Mouse (Mus musculus): ENCODE results near the gene Gm14548. TPM values are rescaled to one million over a fixed set of nuclear protein-coding genes. Genes with fewer than 3 reads are reported as not detected.
"Not testable (repeated sequence)": the region's sequence is repeated elsewhere in the genome, so short reads cannot be mapped to it uniquely, and the experiment has no call there.

Gm14548 gene
- not detected in 2 replicates for polyA plus RNA-seq (2014; fragmentation: Nextera tagmentation; extraction: Ambion mirVana)

DNA sequence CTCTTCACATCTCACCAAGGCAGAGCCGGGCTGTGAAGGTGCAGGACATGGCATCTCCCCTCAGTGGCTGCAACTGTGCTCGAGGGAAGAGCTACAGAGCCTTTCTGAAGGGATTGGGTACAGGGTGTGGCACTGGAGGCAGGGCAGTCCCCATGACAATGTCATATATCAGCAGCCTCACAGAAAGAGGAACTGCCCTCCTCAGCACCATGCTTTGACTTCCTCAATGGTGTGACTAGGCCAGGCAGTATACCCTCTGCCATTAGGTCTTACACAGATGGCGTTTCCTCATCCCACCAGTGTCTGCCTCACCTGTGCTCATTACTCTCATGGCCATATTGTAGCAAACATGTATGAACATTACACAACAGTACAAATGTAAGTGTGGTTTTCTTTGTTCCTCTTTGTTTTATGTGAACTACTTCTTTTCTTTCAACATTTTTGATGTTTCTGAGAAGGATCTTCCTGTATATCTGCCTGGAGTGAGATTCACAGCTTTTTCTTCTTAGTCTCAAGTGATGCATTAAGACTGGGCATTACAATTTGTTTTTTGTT, at the start of gene Gm14548:
Gm14548 (minus strand) TSS at position 85 of the 555 bp plus-strand sequence.
- not testable (repeated sequence) for H3K27ac ChIP-seq (ENCODE audit: low read depth, low read length); H3K27me3 ChIP-seq (ENCODE audit: control insufficient read depth, insufficient read depth, low read length); H3K9me3 ChIP-seq (replicated peaks; ENCODE audit: control insufficient read depth, low read length); H3K4me3 ChIP-seq (ENCODE audit: low read depth, low read length); H3K4me2 ChIP-seq; H3K9ac ChIP-seq (ENCODE audit: low read depth, low read length); H3K4me1 ChIP-seq (ENCODE audit: control insufficient read depth, insufficient read depth, low read length); H3K36me3 ChIP-seq (ENCODE audit: control insufficient read depth, insufficient read depth, low read length); ATAC-seq (replicated peaks; ENCODE audit: insufficient number of reproducible peaks, low FRiP score, low TSS enrichment)
- 53% methylated on average over 3 of the region's 3 CpGs for WGBS (ENCODE audit: insufficient replicate concordance)

DNA sequence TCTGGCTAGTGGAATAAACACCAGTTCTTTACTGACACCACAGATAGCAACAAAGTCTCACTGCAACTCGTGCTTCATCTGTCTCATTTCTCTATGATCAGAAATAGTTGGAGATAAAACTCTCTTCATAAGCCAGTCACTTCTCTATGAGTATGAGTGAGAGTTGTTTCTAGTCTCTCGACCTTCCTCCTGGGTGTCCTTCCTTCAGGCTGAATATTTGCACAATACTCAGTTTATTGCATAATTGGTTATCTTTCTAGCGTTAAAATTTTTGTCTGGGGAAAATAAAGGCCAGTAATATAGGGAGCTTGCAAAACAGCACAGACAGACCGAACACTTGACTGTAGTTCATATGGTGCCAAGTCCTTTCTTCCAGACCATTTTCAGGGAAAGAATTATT, 48.2 kb upstream of the Gm14548 start:
- ATAC-seq (replicated peaks; ENCODE audit: insufficient number of reproducible peaks, low FRiP score, low TSS enrichment), result no peak
- no peak overlapping the region for H3K9ac ChIP-seq (ENCODE audit: low read depth, low read length)
- H3K27me3 ChIP-seq (ENCODE audit: control insufficient read depth, insufficient read depth, low read length), result no peaks in the 10 kb centered on the region
- H3K4me3 ChIP-seq (ENCODE audit: low read depth, low read length), result no peak overlapping the region
- WGBS (ENCODE audit: insufficient replicate concordance), result 67% methylated on average over 4 of the region's 4 CpGs
- no peak overlapping the region for H3K27ac ChIP-seq (ENCODE audit: low read depth, low read length)
- H3K9me3 ChIP-seq (replicated peaks; ENCODE audit: control insufficient read depth, low read length), result no peaks in the 10 kb centered on the region
- no peaks in the 10 kb centered on the region for H3K36me3 ChIP-seq (ENCODE audit: control insufficient read depth, insufficient read depth, low read length)
- no peak overlapping the region for H3K4me2 ChIP-seq
- no peaks in the 10 kb centered on the region for H3K4me1 ChIP-seq (ENCODE audit: control insufficient read depth, insufficient read depth, low read length)

DNA sequence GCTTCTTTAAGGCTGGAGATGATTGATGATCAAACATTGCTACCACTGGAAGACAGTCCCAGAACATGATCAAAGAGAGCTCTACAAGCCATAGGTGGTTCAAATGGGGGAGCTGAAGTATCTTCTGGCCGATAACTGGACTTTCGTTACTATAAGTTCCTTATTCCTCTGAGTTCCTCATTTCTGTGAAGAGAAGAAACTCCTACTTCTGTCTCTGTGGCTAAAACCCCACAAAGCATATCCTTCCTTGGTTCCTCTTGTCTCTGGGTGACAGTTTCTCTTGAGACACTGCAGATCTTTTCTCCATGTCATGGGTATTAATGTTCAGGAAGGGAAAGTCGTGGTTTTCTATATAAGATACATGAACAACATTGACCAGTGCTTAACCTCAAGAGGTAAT, 43.0 kb upstream of the Gm14548 start:
- Histone ChIP-seq H3K4me2 (no peak overlapping the region), H3K9me3 (replicated peaks; ENCODE audit: control insufficient read depth, low read length) (no peaks in the 10 kb centered on the region), H3K27me3 (ENCODE audit: control insufficient read depth, insufficient read depth, low read length) (no peaks in the 10 kb centered on the region), H3K4me3 (ENCODE audit: low read depth, low read length) (no peak overlapping the region), H3K36me3 (ENCODE audit: control insufficient read depth, insufficient read depth, low read length) (no peaks in the 10 kb centered on the region), H3K9ac (ENCODE audit: low read depth, low read length) (no peak overlapping the region), H3K27ac (ENCODE audit: low read depth, low read length) (no peak overlapping the region), H3K4me1 (ENCODE audit: control insufficient read depth, insufficient read depth, low read length) (no peaks in the 10 kb centered on the region)
- ATAC-seq (replicated peaks; ENCODE audit: insufficient number of reproducible peaks, low FRiP score, low TSS enrichment), result no peak
- 67% methylated on average over 3 of the region's 3 CpGs for WGBS (ENCODE audit: insufficient replicate concordance)

DNA sequence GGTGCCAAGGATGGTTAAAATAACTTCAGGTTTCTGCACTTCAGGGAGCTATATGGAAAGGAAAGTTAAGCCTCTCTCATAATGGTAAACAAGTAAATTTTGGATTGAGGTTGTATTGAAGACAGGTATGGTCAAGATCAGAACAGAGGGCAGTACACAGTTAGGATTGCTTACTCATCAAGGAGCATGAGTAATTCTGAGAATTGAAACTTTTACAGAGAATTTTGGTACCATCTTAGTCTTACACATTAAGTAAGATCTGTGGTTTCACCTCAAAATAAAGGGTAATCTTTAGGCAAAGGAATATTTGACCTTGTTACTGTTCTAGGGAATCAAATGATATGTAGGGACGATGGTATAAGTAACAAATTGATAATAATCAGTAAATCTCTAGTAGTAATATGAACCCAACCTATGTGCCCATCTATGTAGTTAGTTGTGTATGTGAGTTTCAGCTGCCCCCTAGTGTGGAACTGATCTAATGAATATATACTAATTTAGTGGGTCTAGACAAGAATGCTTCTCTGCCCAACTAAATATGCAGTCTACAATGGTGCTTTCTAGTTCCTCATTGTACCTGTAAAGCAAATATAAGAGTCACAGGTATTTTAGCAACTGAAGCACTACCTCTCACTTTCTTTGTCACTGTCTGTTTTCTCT, 42.1 kb upstream of the Gm14548 start:
- H3K9me3 ChIP-seq (replicated peaks; ENCODE audit: control insufficient read depth, low read length), result no peaks in the 10 kb centered on the region
- H3K27ac ChIP-seq (ENCODE audit: low read depth, low read length), result no peak overlapping the region
- H3K4me3 ChIP-seq (ENCODE audit: low read depth, low read length), result no peak overlapping the region
- WGBS (ENCODE audit: insufficient replicate concordance), result 58% methylated on average over 1 of the region's 1 CpGs
- no peaks in the 10 kb centered on the region for H3K36me3 ChIP-seq (ENCODE audit: control insufficient read depth, insufficient read depth, low read length)
- ATAC-seq (replicated peaks; ENCODE audit: insufficient number of reproducible peaks, low FRiP score, low TSS enrichment), result no peak
- H3K4me2 ChIP-seq, result no peak overlapping the region
- no peaks in the 10 kb centered on the region for H3K4me1 ChIP-seq (ENCODE audit: control insufficient read depth, insufficient read depth, low read length)
- H3K9ac ChIP-seq (ENCODE audit: low read depth, low read length), result no peak overlapping the region
- H3K27me3 ChIP-seq (ENCODE audit: control insufficient read depth, insufficient read depth, low read length), result no peaks in the 10 kb centered on the region

DNA sequence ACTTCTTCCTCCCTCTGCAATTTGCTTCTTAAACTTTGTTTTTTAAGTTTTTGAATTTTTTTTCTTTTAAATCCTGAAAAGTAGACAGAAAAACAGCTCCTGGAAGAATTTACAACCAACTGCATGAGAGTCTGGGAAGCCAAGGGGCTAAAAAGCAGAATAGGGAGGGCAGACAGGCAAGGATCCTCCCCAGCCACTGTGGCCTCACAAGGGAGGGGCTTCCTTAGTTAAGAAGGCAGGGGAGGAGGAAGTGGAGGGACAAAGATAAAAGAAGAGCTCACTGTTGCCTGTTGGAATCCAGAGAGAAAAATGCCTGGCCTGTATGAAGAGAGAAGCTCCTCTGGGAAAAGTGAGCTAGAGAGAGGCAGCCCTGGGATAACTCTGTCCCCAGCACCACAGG, 37.6 kb upstream of the Gm14548 start:
- not testable (repeated sequence) for H3K9ac ChIP-seq (ENCODE audit: low read depth, low read length); H3K4me3 ChIP-seq (ENCODE audit: low read depth, low read length); H3K27ac ChIP-seq (ENCODE audit: low read depth, low read length); ATAC-seq (replicated peaks; ENCODE audit: insufficient number of reproducible peaks, low FRiP score, low TSS enrichment); H3K36me3 ChIP-seq (ENCODE audit: control insufficient read depth, insufficient read depth, low read length); H3K4me2 ChIP-seq; H3K4me1 ChIP-seq (ENCODE audit: control insufficient read depth, insufficient read depth, low read length); H3K27me3 ChIP-seq (ENCODE audit: control insufficient read depth, insufficient read depth, low read length); H3K9me3 ChIP-seq (replicated peaks; ENCODE audit: control insufficient read depth, low read length)

DNA sequence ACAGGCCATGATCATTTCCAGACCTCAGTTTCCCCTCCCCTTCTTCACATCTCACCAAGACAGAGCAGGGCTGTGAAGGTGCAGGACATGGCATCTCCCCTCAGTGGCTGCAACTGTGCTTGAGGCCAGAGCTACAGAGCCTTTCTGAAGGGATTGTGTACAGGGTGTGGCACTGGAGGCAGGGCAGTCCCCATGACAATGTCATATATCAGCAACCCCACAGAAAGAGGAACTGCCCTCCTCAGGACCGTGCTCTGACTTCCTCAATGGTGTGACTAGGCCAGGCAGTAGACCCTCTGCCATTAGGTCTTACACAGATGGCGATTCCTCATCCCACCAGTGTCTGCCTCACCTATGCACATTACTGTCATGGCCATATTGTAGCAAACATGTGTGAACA, 17.5 kb upstream of the Gm14548 start, which contains the start of gene Lilra6:
Lilra6 (minus strand) TSS at position 117 of the 400 bp plus-strand sequence.
- not testable (repeated sequence) for H3K27me3 ChIP-seq (ENCODE audit: control insufficient read depth, insufficient read depth, low read length); H3K9me3 ChIP-seq (replicated peaks; ENCODE audit: control insufficient read depth, low read length); H3K27ac ChIP-seq (ENCODE audit: low read depth, low read length); H3K9ac ChIP-seq (ENCODE audit: low read depth, low read length); H3K4me1 ChIP-seq (ENCODE audit: control insufficient read depth, insufficient read depth, low read length); H3K4me3 ChIP-seq (ENCODE audit: low read depth, low read length); H3K4me2 ChIP-seq; ATAC-seq (replicated peaks; ENCODE audit: insufficient number of reproducible peaks, low FRiP score, low TSS enrichment); H3K36me3 ChIP-seq (ENCODE audit: control insufficient read depth, insufficient read depth, low read length)
- WGBS (ENCODE audit: insufficient replicate concordance), result 70% methylated on average over 2 of the region's 2 CpGs

DNA sequence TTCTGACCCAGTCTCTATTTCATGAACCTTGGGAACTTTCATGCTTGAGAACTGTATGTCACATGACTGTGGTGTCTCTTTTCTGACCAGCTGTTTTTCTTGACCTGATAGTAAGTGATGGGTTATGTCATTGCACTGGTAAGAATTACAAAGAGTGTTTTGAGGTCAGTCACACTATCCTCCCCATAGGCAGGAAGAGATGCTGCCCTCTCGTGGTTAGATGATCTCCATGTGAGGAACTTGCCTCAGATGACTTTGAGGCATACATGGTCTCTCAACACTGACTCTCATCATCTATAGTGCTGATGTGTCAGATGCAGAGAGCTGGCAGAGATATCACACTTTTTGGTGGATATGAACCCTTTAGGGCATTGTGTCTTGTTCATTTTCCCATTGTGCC, 5.8 kb upstream of the Gm14548 start:
- 19% methylated on average over 1 of the region's 1 CpGs for WGBS (ENCODE audit: insufficient replicate concordance)
- Histone ChIP-seq H3K9me3 (replicated peaks; ENCODE audit: control insufficient read depth, low read length) (no peaks in the 10 kb centered on the region), H3K4me3 (ENCODE audit: low read depth, low read length) (no peak overlapping the region), H3K27me3 (ENCODE audit: control insufficient read depth, insufficient read depth, low read length) (no peaks in the 10 kb centered on the region), H3K36me3 (ENCODE audit: control insufficient read depth, insufficient read depth, low read length) (no peaks in the 10 kb centered on the region), H3K27ac (ENCODE audit: low read depth, low read length) (no peak overlapping the region), H3K4me2 (no peak overlapping the region), H3K4me1 (ENCODE audit: control insufficient read depth, insufficient read depth, low read length) (no peaks in the 10 kb centered on the region), H3K9ac (ENCODE audit: low read depth, low read length) (no peak overlapping the region)
- no peak for ATAC-seq (replicated peaks; ENCODE audit: insufficient number of reproducible peaks, low FRiP score, low TSS enrichment)

DNA sequence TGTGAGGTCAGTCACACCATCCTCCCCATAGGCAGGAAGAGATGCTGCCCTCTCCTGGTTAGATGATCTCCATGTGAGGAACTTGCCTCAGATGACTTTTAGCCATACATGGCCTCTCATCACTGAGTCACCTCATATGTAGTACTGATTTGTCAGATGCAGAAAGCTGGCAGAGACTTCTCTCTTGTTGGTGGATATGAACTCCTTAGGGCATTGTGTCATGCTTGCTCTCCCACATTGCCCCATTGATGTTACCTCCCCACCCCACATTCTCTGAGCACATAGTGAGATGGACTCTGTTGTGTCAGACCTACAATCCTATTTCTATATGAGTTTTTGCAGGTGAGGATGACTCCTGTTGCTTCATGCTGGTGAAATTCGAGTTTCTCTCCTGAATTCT, 22.9 kb downstream of the Gm14548 start:
- H3K4me3 ChIP-seq (ENCODE audit: low read depth, low read length); H3K27me3 ChIP-seq (ENCODE audit: control insufficient read depth, insufficient read depth, low read length); H3K4me2 ChIP-seq; H3K27ac ChIP-seq (ENCODE audit: low read depth, low read length); H3K9me3 ChIP-seq (replicated peaks; ENCODE audit: control insufficient read depth, low read length); ATAC-seq (replicated peaks; ENCODE audit: insufficient number of reproducible peaks, low FRiP score, low TSS enrichment); H3K4me1 ChIP-seq (ENCODE audit: control insufficient read depth, insufficient read depth, low read length); H3K36me3 ChIP-seq (ENCODE audit: control insufficient read depth, insufficient read depth, low read length); H3K9ac ChIP-seq (ENCODE audit: low read depth, low read length): not testable (repeated sequence)
- WGBS (ENCODE audit: insufficient replicate concordance), result no CpG with 5 or more reads among the region's 1 CpGs

DNA sequence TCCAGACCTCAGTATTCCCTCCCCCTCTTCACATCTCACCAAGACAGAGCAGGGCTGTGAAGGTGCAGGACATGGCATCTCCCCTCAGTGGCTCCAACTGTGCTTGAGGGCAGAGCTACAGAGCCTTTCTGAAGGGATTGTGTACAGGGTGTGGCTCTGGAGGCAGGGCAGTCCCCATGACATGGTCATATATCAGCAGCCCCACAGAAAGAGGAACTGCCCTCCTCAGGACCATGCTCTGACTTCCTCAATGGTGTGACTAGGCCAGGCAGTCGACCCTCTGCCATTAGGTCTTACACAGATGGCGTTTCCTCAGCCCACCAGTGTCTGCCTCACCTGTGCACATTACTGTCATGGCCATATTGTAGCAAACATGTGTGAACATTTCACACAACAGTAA, 53.0 kb downstream of the Gm14548 start, which contains the start of gene Pira2:
Pira2 (minus strand) TSS at position 101 of the 400 bp plus-strand sequence.
- no CpG with 5 or more reads among the region's 2 CpGs for WGBS (ENCODE audit: insufficient replicate concordance)
- not testable (repeated sequence) for H3K4me2 ChIP-seq; H3K27ac ChIP-seq (ENCODE audit: low read depth, low read length); H3K27me3 ChIP-seq (ENCODE audit: control insufficient read depth, insufficient read depth, low read length); H3K4me3 ChIP-seq (ENCODE audit: low read depth, low read length); H3K36me3 ChIP-seq (ENCODE audit: control insufficient read depth, insufficient read depth, low read length); H3K9me3 ChIP-seq (replicated peaks; ENCODE audit: control insufficient read depth, low read length); H3K4me1 ChIP-seq (ENCODE audit: control insufficient read depth, insufficient read depth, low read length); H3K9ac ChIP-seq (ENCODE audit: low read depth, low read length); ATAC-seq (replicated peaks; ENCODE audit: insufficient number of reproducible peaks, low FRiP score, low TSS enrichment)
